Mouse (Mus musculus) heart, postnatal 25 days (tissue): Measurements from ENCODE around the gene Alkbh4. TPM values are rescaled to one million over a fixed set of nuclear protein-coding genes. Genes with fewer than 3 reads are reported as not detected.

Experiments
- DNase-seq: peaks from one replicate; pipeline ENCODE4 v3.0.0; 2022; ENCODE audit warnings: low spot score
- intact Hi-C: fragments of 180-260 bp; cut with DNase I; formaldehyde crosslinking; loops from one replicate; pipeline ENCODE4 v1.15.1; 2025
- microRNA-seq: library from miRNA; unstranded; fragments of <30 nt; microRNA quantifications from one replicate; pipeline ENCODE4 v1.2.0, GENCODE M21; 2022
- total RNA-seq, 2 experiments: library from RNA; stranded (reverse); gene quantifications; 2 replicates each; pipeline ENCODE4 v1.2.3; 2021

The Alkbh4 gene
- total RNA-seq, 2 experiments from 2014 or later, result 5.3 to 6.0 TPM

DNA sequence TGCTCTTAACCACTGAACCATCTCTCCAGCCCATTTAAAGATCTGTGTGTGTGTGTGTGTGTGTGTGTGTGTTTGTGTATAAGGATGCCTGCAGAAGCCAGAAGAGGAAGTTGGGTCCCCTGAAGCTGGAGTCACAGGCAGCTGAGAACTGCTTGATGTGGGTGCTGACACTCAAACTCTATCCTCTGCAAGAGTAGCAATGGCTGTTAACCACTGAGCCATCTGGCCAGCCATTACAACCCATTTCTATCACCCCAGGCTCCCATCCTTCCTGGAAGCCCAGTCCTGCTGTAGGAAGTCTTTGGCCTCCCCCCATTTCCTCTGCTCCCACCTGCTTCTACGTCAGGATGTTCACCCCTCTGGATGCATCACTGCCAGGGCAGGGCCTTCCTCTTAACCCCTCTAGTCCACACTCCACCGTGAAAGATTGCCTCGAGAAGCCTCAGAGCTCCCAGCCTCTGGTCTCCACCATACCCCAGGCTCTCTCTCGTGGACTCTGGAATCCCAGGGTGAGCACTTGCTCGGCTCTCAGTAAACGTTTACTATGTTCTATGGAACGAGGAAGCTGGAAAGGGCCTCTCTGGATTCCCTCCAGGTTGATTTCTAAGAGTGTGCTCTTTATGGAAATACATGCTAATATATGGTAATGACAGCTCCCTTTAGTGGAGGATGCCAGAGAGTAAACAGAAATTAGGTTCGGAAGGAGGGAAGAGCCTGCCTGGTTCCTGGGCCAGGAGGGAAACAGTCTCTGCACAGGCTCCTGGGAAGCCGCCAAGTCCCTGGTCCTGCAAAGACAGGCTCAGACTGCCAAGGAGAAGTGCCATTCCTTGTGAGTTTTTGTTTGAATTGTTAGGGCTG lies 37.9 kb downstream of the Alkbh4 start:
- intact Hi-C loops, result no loop called here
- DNase-seq, result no peak

DNA sequence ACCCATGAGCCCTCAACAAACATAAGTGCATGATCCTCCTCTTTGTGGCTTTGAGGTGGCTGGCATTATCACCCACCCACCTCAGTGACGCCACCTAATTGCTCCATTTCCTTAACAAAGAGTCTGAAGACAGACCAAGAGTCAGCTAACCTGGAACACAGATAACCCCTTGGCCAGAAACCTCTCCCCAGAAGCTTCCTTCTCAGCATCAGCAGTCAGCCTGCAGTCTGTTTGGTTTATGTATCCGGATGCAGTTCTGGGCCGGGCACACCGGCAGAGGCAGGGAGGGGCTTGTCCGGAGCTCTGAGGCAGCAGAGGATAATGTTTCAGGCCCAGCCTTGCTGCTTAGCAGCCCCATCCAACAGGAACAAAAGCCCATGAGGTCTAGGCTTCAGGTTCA lies 43.6 kb downstream of the Alkbh4 start:
- intact Hi-C loops, result no loop called here

DNA sequence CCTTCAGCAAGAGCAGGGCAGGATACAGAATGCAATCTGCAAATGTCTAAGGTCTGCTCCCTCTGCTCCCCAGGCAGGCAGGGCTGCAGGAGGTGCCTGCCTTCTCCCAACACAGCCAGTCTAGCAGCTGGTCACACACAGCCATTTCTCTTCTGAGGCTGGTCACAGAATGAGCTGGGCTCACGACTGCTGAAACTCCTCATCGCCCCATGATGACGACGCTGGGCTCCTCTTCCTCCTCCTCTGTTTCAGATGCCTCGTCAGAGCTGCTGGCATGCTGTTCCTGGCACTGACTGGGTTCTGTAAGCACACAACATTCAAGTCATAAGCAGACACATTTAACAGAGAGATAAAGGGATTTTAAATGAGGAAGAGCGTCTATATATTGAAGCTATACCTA lies 45.3 kb downstream of the Alkbh4 start:
- intact Hi-C loops, result no loop called here
- no peak for DNase-seq

More for the DNA sequence above, 43.6 kb downstream of the Alkbh4 start:
- DNase-seq, result no peak

DNA sequence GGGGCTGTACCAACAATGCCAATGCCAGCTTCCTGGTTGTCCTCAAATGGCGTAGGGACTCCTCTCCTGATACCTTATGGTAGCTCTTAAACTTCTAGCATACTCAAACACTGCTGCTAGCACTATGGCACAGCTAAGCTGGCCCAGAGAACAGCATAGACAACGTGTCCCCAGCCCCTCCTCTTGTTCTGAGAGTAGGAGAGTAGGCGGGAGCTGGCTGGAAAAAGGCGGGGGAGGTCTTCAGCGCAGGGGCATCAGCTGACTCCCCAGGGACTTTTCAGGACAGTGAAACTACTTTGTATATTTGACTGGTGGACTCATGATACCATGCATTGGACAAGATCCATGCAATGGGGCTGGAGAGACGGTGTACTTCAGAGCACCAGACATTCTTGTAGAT lies 46.1 kb downstream of the Alkbh4 start:
- intact Hi-C loops, result no loop called here
- no peak for DNase-seq

DNA sequence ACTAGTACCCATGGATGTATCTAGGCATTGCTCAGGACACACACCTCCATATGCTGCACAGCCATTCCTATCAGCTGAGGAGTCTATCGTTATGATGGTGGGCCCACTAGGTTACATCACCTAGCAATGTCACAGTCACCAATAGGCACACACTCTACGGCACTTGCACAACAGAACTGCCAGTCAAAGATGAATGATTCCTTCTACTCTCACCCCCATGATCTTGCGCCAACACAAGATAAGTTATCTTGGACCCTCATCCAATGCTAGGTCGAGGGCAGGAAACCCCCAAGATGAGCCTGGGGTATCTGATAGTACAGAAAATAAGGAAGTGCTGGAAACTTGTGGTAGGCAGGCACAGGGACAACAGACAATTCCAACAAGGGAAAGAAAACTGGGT lies 46.9 kb downstream of the Alkbh4 start:
- intact Hi-C loops, result no loop called here
- DNase-seq, result no peak

DNA sequence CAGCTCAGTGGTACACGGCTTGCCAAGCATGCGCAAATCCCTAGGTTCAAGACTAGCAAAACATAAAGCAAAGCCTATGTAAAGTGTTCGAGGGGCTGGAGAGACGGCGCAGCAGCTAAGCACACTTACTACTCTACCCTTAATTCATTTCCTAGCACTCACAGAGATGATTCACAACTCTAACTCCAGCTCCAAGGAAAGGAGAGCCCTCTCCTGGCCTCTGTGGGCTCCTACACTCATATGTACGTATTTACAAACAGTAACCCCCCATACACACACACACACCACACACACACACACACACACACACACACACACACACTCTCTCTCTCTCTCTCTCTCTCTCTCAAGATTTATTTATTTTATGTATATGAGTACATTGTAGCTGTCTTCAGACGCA lies 47.8 kb downstream of the Alkbh4 start:
- intact Hi-C loops, result no loop called here

DNA sequence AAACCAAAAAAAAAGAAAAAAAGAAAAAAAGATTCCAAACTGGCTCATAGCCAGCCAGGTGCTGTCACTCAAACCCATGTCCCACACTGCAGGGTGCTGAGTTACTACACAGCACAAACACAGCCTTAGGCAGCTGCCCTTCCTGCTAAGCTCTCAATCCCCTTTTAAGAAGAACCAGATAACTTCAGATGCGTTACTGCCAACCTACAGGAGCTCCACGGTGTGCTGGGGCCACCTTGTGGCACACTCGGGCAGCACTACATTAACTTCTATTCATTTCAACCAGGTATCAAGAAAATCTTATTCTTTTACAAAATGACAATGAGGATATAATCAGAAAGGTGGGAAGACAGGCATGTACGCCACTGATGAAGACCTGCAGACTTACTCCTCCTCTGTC lies 50.8 kb downstream of the Alkbh4 start:
- no peak for DNase-seq
- intact Hi-C loops, result loop anchor here (2.0 to 5.0 kb wide), 3 partner anchors 52 to 204 kb away; partner anchors contain the start of gene Zp3

More for the DNA sequence above, 47.8 kb downstream of the Alkbh4 start:
- DNase-seq, result no peak

Small RNAs within 50 kb of the gene (microRNA-seq; reads per million reads assigned to microRNA genes)
- 1.1 reads per million for gene Mir7035

Other genes with a start within 250 kb of the Alkbh4 start
- gene Hspb1, start 248.2 kb upstream of the Alkbh4 start, total RNA-seq, result 100 to 1,000 TPM; 385 to 513 TPM
- gene Ywhag, start 201.5 kb upstream of the Alkbh4 start, total RNA-seq, result 100 to 1,000 TPM; 285 to 296 TPM
- under 1 TPM; 0.28 to 0.68 TPM for gene Ssc4d, start 161.6 kb upstream of the Alkbh4 start, total RNA-seq
- gene Zp3, start 156.0 kb upstream of the Alkbh4 start, total RNA-seq, result not detected
- 1 to 10 TPM; 7.9 to 8.4 TPM for gene Dtx2, start 141.3 kb upstream of the Alkbh4 start, total RNA-seq
- 10 to 100 TPM; 20.0 to 28.8 TPM for gene Upk3b, start 97.7 kb upstream of the Alkbh4 start, total RNA-seq
- not detected for gene Upk3bl, start 81.7 kb upstream of the Alkbh4 start, total RNA-seq
- 1 to 10 TPM; 6.5 to 7.2 TPM for gene Rasa4, start 52.2 kb upstream of the Alkbh4 start, total RNA-seq
- 10 to 100 TPM; 64.4 to 71.9 TPM for gene Polr2j, start 19.5 kb upstream of the Alkbh4 start, total RNA-seq
- gene Lrwd1, start 72 bp upstream of the Alkbh4 start, total RNA-seq, result 1 to 10 TPM; 5.0 to 6.3 TPM
- gene Orai2, start 34.6 kb downstream of the Alkbh4 start, total RNA-seq, result 1 to 10 TPM in 1 of 2 experiments, under 1 TPM in 1; 0.87 to 1.2 TPM
- gene Prkrip1, start 62.8 kb downstream of the Alkbh4 start, total RNA-seq, result 10 to 100 TPM; 17.3 to 20.9 TPM
- gene Sh2b2, start 110.4 kb downstream of the Alkbh4 start, total RNA-seq, result under 1 TPM; 0.62 to 0.75 TPM